Comparison of ENCODE assay signal across 13 mouse cellular contexts in genomic region chr7:101949008-101949407, GRCm38 (mm10). TPM values are rescaled to one million over a fixed set of nuclear protein-coding genes. Genes with fewer than 3 reads are reported as not detected.
DNase-seq lines count a peak whose midpoint lies in the region; ATAC-seq lines count a peak whose summit lies in the region.
"Not testable (repeated sequence)": the region's sequence is repeated elsewhere in the genome, so short reads cannot be mapped to it uniquely, and the experiment has no call there.
"Had no signal": no experiment of that assay in that cellular context is flagged by ENCODE, and none has a peak within 500 bp of the region (broad histone marks: within the 10 kb centered on the region; RNA-seq: fewer than 3 reads in every experiment).

No protein-coding gene starts in this region.

- ATAC-seq in granulocyte monocyte progenitor cell, adult 5-6 weeks (replicated peaks; ENCODE audit: poor library complexity, severe bottlenecking), result peak; percentile 82
- ATAC-seq in neutrophil, adult 5-6 weeks (ENCODE audit: extremely low read depth, insufficient number of reproducible peaks, low FRiP score, poor library complexity, severe bottlenecking), result peak; percentile 74; the same call in 1 of the 2 replicates

- H3K27ac ChIP-seq in macrophage, result peak overlapping the region; percentile 12; the same call in 1 of the 2 replicates

- peaks cover 99% of the 10 kb centered on the region for H3K79me2 ChIP-seq in macrophage (ENCODE audit: inconsistent target)

- DNase-seq in 416B (ENCODE audit: low read depth) (peak; percentile 67), MEL-GATA-1-ER (ENCODE audit: extremely low read depth, low read depth) (peak; percentile 76)
- DNase-seq in CD4-positive, CD25-positive, alpha-beta regulatory T cell, adult 2 months (ENCODE audit: low read depth, low spot score), result peak; percentile 15
- peak; percentile 67 for DNase-seq in induced T-regulatory cell, adult 2 months (ENCODE audit: low read depth)

- H3K4me3 ChIP-seq in macrophage (ENCODE audit: inconsistent target), result not testable (repeated sequence)

- 45% methylated on average over 4 of the region's 5 CpGs for WGBS in macrophage (ENCODE audit: missing documents)

- H3K36me3 ChIP-seq in macrophage (ENCODE audit: inconsistent target), result not testable (repeated sequence)

RNA-seq across cellular contexts. Expression of gene Numa1, which starts 15.1 kb away (rescaled TPM):
- total RNA-seq in granulocyte monocyte progenitor cell, adult 5-6 weeks (2014; fragmentation: Nextera tagmentation), result 114 and 116 TPM in 2 replicates
- total RNA-seq in granulocyte monocyte progenitor cell, adult 5-6 weeks (2017), result 153 and 204 TPM in 2 replicates
- 100 to 1,000 TPM in 22 of 26 experiments, 10 to 100 TPM in 4; 50.3 to 433 (median 216) TPM for total RNA-seq in macrophage (2018; cell fraction: chromatin; rRNA removed)
- 100 to 1,000 TPM in 5 of 26 experiments, 10 to 100 TPM in 21; 37.1 to 112 (median 63.3) TPM for total RNA-seq in macrophage (2018; cell fraction: cytosol; rRNA removed)
- total RNA-seq in macrophage (2018; cell fraction: nucleus; rRNA removed), result 100 to 1,000 TPM in 11 of 26 experiments, 10 to 100 TPM in 15; 38.1 to 184 (median 91.0) TPM
- 61.1 to 130 TPM (median 82.9 TPM) in 3 replicates for polyA plus RNA-seq in macrophage (2018)
- total RNA-seq in neutrophil, adult 5-6 weeks (2017), result 225 and 227 TPM in 2 replicates

RNA-seq across cellular contexts. Expression of gene Lrrc51, which starts 15.3 kb away (rescaled TPM):
- 4.0 and 6.1 TPM in 2 replicates for total RNA-seq in granulocyte monocyte progenitor cell, adult 5-6 weeks (2014; fragmentation: Nextera tagmentation)
- 3.8 TPM in 1 of 2 replicates, not detected in the other for total RNA-seq in granulocyte monocyte progenitor cell, adult 5-6 weeks (2017)
- 1 to 10 TPM in 19 of 26 experiments, under 1 TPM in 1, not detected in 6; 0.66 to 7.7 (median 2.6) TPM for total RNA-seq in macrophage (2018; cell fraction: chromatin; rRNA removed)
- total RNA-seq in macrophage (2018; cell fraction: cytosol; rRNA removed), result 1 to 10 TPM; 1.6 to 6.0 (median 3.1) TPM
- total RNA-seq in macrophage (2018; cell fraction: nucleus; rRNA removed), result 10 to 100 TPM in 1 of 26 experiments, 1 to 10 TPM in 21, under 1 TPM in 1, not detected in 3; 0.97 to 10.3 (median 4.2) TPM
- 1.2 to 2.8 TPM (median 2.0 TPM) in 3 replicates for polyA plus RNA-seq in macrophage (2018)
- 0.93 and 3.2 TPM in 2 replicates for total RNA-seq in neutrophil, adult 5-6 weeks (2017)

RNA-seq across cellular contexts. Expression of gene Tomt, which starts 42.8 kb away (rescaled TPM):
- not detected in 2 replicates for total RNA-seq in granulocyte monocyte progenitor cell, adult 5-6 weeks (2014; fragmentation: Nextera tagmentation)
- 0.09 TPM in 1 of 2 replicates, not detected in the other for total RNA-seq in granulocyte monocyte progenitor cell, adult 5-6 weeks (2017)
- 1 to 10 TPM in 1 of 26 experiments, under 1 TPM in 24, not detected in 1; 0.23 to 1.0 (median 0.60) TPM for total RNA-seq in macrophage (2018; cell fraction: chromatin; rRNA removed)
- under 1 TPM in 25 of 26 experiments, not detected in 1; 0.04 to 0.41 (median 0.15) TPM for total RNA-seq in macrophage (2018; cell fraction: cytosol; rRNA removed)
- total RNA-seq in macrophage (2018; cell fraction: nucleus; rRNA removed), result 1 to 10 TPM in 1 of 26 experiments, under 1 TPM in 24, not detected in 1; 0.22 to 1.1 (median 0.56) TPM
- polyA plus RNA-seq in macrophage (2018), result 0.09 to 0.23 TPM (median 0.21 TPM) in 3 replicates
- total RNA-seq in neutrophil, adult 5-6 weeks (2017), result 0.49 TPM in 1 of 2 replicates, not detected in the other
- total RNA-seq: adrenal gland, postnatal 4 days; forebrain, postnatal 0 days; gastrocnemius, adult 18-20 months; gastrocnemius, postnatal 14 days; heart, postnatal 10 days; heart, postnatal 4 days had no signal

RNA-seq across cellular contexts. Expression of gene Lamtor1, which starts 43.3 kb away (rescaled TPM):
- total RNA-seq in granulocyte monocyte progenitor cell, adult 5-6 weeks (2014; fragmentation: Nextera tagmentation), result 76.6 and 89.7 TPM in 2 replicates
- 70.9 and 91.7 TPM in 2 replicates for total RNA-seq in granulocyte monocyte progenitor cell, adult 5-6 weeks (2017)
- total RNA-seq in macrophage (2018; cell fraction: chromatin; rRNA removed), result 100 to 1,000 TPM in 3 of 26 experiments, 10 to 100 TPM in 23; 33.4 to 125 (median 65.7) TPM
- 100 to 1,000 TPM; 202 to 321 (median 284) TPM for total RNA-seq in macrophage (2018; cell fraction: cytosol; rRNA removed)
- total RNA-seq in macrophage (2018; cell fraction: nucleus; rRNA removed), result 100 to 1,000 TPM in 10 of 26 experiments, 10 to 100 TPM in 16; 51.7 to 155 (median 92.3) TPM
- 249 to 321 TPM (median 295 TPM) in 3 replicates for polyA plus RNA-seq in macrophage (2018)
- 65.2 and 77.1 TPM in 2 replicates for total RNA-seq in neutrophil, adult 5-6 weeks (2017)

Comparison
In these comparisons a context has a peak if more than half of its experiments do, and no peak if none do; other contexts are left out.
1. DNase-seq: peak in every context shown above with its lines; median percentile 76 in MEL-GATA-1-ER; 67 in 416B; 67 in induced T-regulatory cell, adult 2 months; 15 in CD4-positive, CD25-positive, alpha-beta regulatory T cell, adult 2 months.